24 mouse cellular contexts compared by ENCODE assay signal in the genomic region with DNA sequence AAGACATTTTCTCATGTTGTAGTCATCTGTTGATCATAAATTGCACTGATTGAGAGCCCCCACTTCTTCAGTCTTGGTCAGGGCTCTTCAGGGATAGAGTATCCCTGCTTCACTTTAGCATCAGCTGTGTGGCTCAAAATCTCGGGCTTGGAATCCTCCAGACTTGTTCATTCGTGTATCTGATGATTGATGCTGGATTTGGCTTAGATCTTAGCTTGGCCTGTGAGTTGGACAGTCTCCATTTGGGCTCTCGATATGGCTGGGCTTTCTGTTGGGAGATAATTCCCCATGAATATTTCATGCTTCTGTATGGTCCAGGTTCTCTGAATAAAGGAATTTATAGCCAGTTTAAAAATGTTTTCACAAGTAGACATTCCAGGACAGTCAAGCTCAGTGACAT.
"Had no signal": no experiment of that assay in that cellular context is flagged by ENCODE, and none has a peak within 500 bp of the region (broad histone marks: within the 10 kb centered on the region; RNA-seq: fewer than 3 reads in every experiment).

No protein-coding gene starts in this region.

- H3K4me3 ChIP-seq: kidney, embryonic 15.5 days; limb, embryonic 10.5 days; limb, embryonic 13.5 days; liver, embryonic 12.5 days; liver, embryonic 15.5 days; lung, embryonic 15.5 days; megakaryocyte, embryonic 14.5 days; midbrain, embryonic 10.5 days; midbrain, embryonic 13.5 days; neural tube, embryonic 12.5 days; neural tube, embryonic 15.5 days; stomach, embryonic 15.5 days had no signal

- H3K9ac ChIP-seq: kidney, embryonic 15.5 days; limb, embryonic 13.5 days; liver, embryonic 12.5 days; liver, embryonic 15.5 days; lung, embryonic 15.5 days; midbrain, embryonic 13.5 days; neural tube, embryonic 12.5 days; neural tube, embryonic 15.5 days; stomach, embryonic 15.5 days had no signal

- H3K9me3 ChIP-seq: kidney, embryonic 15.5 days; limb, embryonic 10.5 days; limb, embryonic 13.5 days; liver, embryonic 12.5 days; liver, embryonic 15.5 days; lung, embryonic 15.5 days; megakaryocyte, embryonic 14.5 days; midbrain, embryonic 10.5 days; midbrain, embryonic 13.5 days; neural tube, embryonic 12.5 days; neural tube, embryonic 15.5 days; stomach, embryonic 15.5 days had no signal

- DNase-seq: kidney, adult 8-10 months; kidney, postnatal 10 days; kidney, postnatal 36 days; layer of hippocampus, postnatal 36 days; liver; lung, adult 18-20 months; lung, postnatal 10 days; lung, postnatal 36 days; right cerebral cortex, adult 18-20 months; right cerebral cortex, postnatal 14 days; right cerebral cortex, postnatal 4 days; thymus, postnatal 25 days had no signal

- ATAC-seq: liver, embryonic 12.5 days; midbrain, embryonic 13.5 days had no signal

- H3K27me3 ChIP-seq: kidney, embryonic 15.5 days; limb, embryonic 13.5 days; liver, embryonic 12.5 days; liver, embryonic 15.5 days; lung, embryonic 15.5 days; megakaryocyte, embryonic 14.5 days; midbrain, embryonic 13.5 days; neural tube, embryonic 12.5 days; neural tube, embryonic 15.5 days; stomach, embryonic 15.5 days had no signal

- H3K36me3 ChIP-seq: kidney, embryonic 15.5 days; limb, embryonic 10.5 days; limb, embryonic 13.5 days; liver, embryonic 12.5 days; liver, embryonic 15.5 days; lung, embryonic 15.5 days; midbrain, embryonic 10.5 days; midbrain, embryonic 13.5 days; neural tube, embryonic 12.5 days; neural tube, embryonic 15.5 days; stomach, embryonic 15.5 days had no signal

- H3K4me2 ChIP-seq: kidney, embryonic 15.5 days; limb, embryonic 13.5 days; liver, embryonic 12.5 days; liver, embryonic 15.5 days; lung, embryonic 15.5 days; midbrain, embryonic 13.5 days; neural tube, embryonic 12.5 days; neural tube, embryonic 15.5 days; stomach, embryonic 15.5 days had no signal

- H3K27ac ChIP-seq: kidney, embryonic 15.5 days; limb, embryonic 10.5 days; limb, embryonic 13.5 days; liver, embryonic 12.5 days; liver, embryonic 15.5 days; lung, embryonic 15.5 days; midbrain, embryonic 10.5 days; midbrain, embryonic 13.5 days; neural tube, embryonic 12.5 days; neural tube, embryonic 15.5 days; stomach, embryonic 15.5 days had no signal

- H3K4me1 ChIP-seq: kidney, embryonic 15.5 days; limb, embryonic 10.5 days; limb, embryonic 13.5 days; liver, embryonic 12.5 days; liver, embryonic 15.5 days; lung, embryonic 15.5 days; megakaryocyte, embryonic 14.5 days; midbrain, embryonic 10.5 days; midbrain, embryonic 13.5 days; neural tube, embryonic 12.5 days; neural tube, embryonic 15.5 days; stomach, embryonic 15.5 days had no signal
